Mouse (Mus musculus): ENCODE measurements around the gene Ptpn14. TPM values are rescaled to one million over a fixed set of nuclear protein-coding genes. Genes with fewer than 3 reads are reported as not detected.

Ptpn14 gene
- polyA plus RNA-seq, 1 experiment from 2014 or later: 11.0 TPM

- peak overlapping the region; percentile 73 to 74; a peak in 3 of 4 replicates for H3K27ac ChIP-seq (replicated peaks in 1 of 2; ENCODE audit: control insufficient read depth in 1 of 2, insufficient read depth in 1 of 2, low read depth in 2 of 2, low read length in 2 of 2)
- no peaks in the 10 kb centered on the region for H3K9me3 ChIP-seq (ENCODE audit: control insufficient read depth, low read length)
- H3K4me2 ChIP-seq (ENCODE audit: low read length): peak overlapping the region; percentile 40
- H3K36me3 ChIP-seq (ENCODE audit: control insufficient read depth, insufficient read depth, low read length): 0 out of 2 replicates have a peak, but pooled peaks cover 3% of the 10 kb centered on the region
- no peaks in the 10 kb centered on the region for H3K27me3 ChIP-seq (ENCODE audit: control insufficient read depth, insufficient read depth, low read length)
- WGBS: 57% methylated on average over 5 of the region's 5 CpGs
- H3K4me3 ChIP-seq (ENCODE audit: control insufficient read depth in 1 of 2, insufficient read depth in 1 of 2, low read depth in 1 of 2, low read length in 2 of 2): no peak overlapping the region
- H3K9ac ChIP-seq (ENCODE audit: low read length): peak overlapping the region; percentile 40; the same call in 1 of the 2 replicates
- H3K4me1 ChIP-seq (ENCODE audit: control insufficient read depth in 2 of 2, insufficient read depth in 2 of 2, low read length in 2 of 2): peaks cover 18 to 47% of the 10 kb centered on the region in 2 experiments
- no peak for ATAC-seq (ENCODE audit: insufficient number of reproducible peaks, insufficient read depth, low FRiP score, low read depth)
Measured at GRCm38 (mm10) chr1:189750233-189750632, 22.2 kb downstream of the Ptpn14 start.

DNA sequence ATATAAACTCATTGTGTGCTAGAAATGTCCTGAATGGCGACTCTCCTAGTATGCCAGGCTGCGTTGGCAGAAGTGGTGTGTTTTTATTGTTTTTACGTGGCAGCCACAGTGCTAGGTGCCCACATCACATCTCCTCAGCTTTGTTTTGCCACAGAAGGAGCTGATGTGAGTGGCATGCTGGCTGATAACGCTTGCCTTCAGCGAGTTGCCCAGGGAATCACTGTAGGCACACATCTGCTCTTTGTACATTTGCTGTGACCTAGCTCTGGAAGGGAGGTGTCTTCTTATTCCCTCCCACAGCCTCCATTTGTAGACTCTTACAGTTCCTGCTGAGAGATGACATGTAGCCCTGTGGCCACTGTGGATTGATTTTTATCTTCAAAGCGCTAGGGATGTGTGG, 24.2 kb downstream of the Ptpn14 start:
- no peak overlapping the region for H3K4me2 ChIP-seq (ENCODE audit: low read length)
- WGBS: 65% methylated on average over 6 of the region's 6 CpGs
- no peak for ATAC-seq (ENCODE audit: insufficient number of reproducible peaks, insufficient read depth, low FRiP score, low read depth)
- no peak overlapping the region for H3K27ac ChIP-seq (replicated peaks in 1 of 2; ENCODE audit: control insufficient read depth in 1 of 2, insufficient read depth in 1 of 2, low read depth in 2 of 2, low read length in 2 of 2)
- H3K9ac ChIP-seq (ENCODE audit: low read length): no peak overlapping the region
- H3K27me3 ChIP-seq (ENCODE audit: control insufficient read depth, insufficient read depth, low read length): no peaks in the 10 kb centered on the region
- H3K36me3 ChIP-seq (ENCODE audit: control insufficient read depth, insufficient read depth, low read length): 0 out of 2 replicates have a peak, but pooled peaks cover 3% of the 10 kb centered on the region
- H3K4me1 ChIP-seq (ENCODE audit: control insufficient read depth in 2 of 2, insufficient read depth in 2 of 2, low read length in 2 of 2): peaks cover 23 to 54% of the 10 kb centered on the region in 2 experiments
- no peak overlapping the region for H3K4me3 ChIP-seq (ENCODE audit: control insufficient read depth in 1 of 2, insufficient read depth in 1 of 2, low read depth in 1 of 2, low read length in 2 of 2)
- H3K9me3 ChIP-seq (ENCODE audit: control insufficient read depth, low read length): no peaks in the 10 kb centered on the region

DNA sequence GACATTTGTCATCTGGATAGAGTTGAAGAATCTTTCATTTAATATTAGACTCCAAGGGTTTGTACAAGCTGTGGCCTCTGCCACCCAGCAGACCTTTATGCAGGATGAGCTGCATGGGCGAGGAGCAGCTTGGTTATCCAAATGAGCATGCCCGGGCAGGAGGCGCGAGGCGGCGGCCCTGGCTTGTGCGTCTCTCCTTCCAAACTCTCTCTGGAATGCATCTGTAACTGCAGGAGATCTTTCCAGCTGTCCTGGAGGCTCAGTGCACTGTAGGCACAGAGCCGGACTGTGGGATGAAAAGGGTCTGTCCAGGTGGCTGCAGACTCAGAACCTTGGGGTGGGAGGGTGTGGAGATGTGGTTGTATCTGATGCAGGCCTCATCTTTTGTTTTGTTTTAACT, 27.0 kb downstream of the Ptpn14 start:
- WGBS: 51% methylated on average over 8 of the region's 8 CpGs
- H3K9ac ChIP-seq (ENCODE audit: low read length): no peak overlapping the region

GRCm38 (mm10) chr1:189756306-189757053, 28.4 kb downstream of the Ptpn14 start:
- peak overlapping the region; percentile 21 to 25; a peak in 3 of 4 replicates for H3K27ac ChIP-seq (replicated peaks in 1 of 2; ENCODE audit: control insufficient read depth in 1 of 2, insufficient read depth in 1 of 2, low read depth in 2 of 2, low read length in 2 of 2)
- no peak overlapping the region for H3K4me2 ChIP-seq (ENCODE audit: low read length)
- WGBS: 35% methylated on average over 19 of the region's 19 CpGs
- peak overlapping the region; percentile 44 for H3K9ac ChIP-seq (ENCODE audit: low read length)
- 0 out of 2 replicates have a peak, but pooled peaks cover 3% of the 10 kb centered on the region for H3K36me3 ChIP-seq (ENCODE audit: control insufficient read depth, insufficient read depth, low read length)
- no peaks in the 10 kb centered on the region for H3K27me3 ChIP-seq (ENCODE audit: control insufficient read depth, insufficient read depth, low read length)
- no peak overlapping the region for H3K4me3 ChIP-seq (ENCODE audit: control insufficient read depth in 1 of 2, insufficient read depth in 1 of 2, low read depth in 1 of 2, low read length in 2 of 2)
- no peaks in the 10 kb centered on the region for H3K9me3 ChIP-seq (ENCODE audit: control insufficient read depth, low read length)
- peaks cover 19 to 47% of the 10 kb centered on the region in 2 experiments for H3K4me1 ChIP-seq (ENCODE audit: control insufficient read depth in 2 of 2, insufficient read depth in 2 of 2, low read length in 2 of 2)
- ATAC-seq (ENCODE audit: insufficient number of reproducible peaks, insufficient read depth, low FRiP score, low read depth): no peak; the same call in 1 of the 2 replicates

More for the DNA sequence above, 27.0 kb downstream of the Ptpn14 start:
- Histone ChIP-seq H3K4me3 (ENCODE audit: control insufficient read depth in 1 of 2, insufficient read depth in 1 of 2, low read depth in 1 of 2, low read length in 2 of 2) (no peak overlapping the region), H3K4me1 (ENCODE audit: control insufficient read depth in 2 of 2, insufficient read depth in 2 of 2, low read length in 2 of 2) (peaks cover 20 to 44% of the 10 kb centered on the region in 2 experiments), H3K4me2 (ENCODE audit: low read length) (no peak overlapping the region), H3K27ac (replicated peaks in 1 of 2; ENCODE audit: control insufficient read depth in 1 of 2, insufficient read depth in 1 of 2, low read depth in 2 of 2, low read length in 2 of 2) (peak overlapping the region; percentile 34 to 41; a peak in 3 of 4 replicates), H3K9me3 (ENCODE audit: control insufficient read depth, low read length) (no peaks in the 10 kb centered on the region), H3K27me3 (ENCODE audit: control insufficient read depth, insufficient read depth, low read length) (no peaks in the 10 kb centered on the region), H3K36me3 (ENCODE audit: control insufficient read depth, insufficient read depth, low read length) (0 out of 2 replicates have a peak, but pooled peaks cover 3% of the 10 kb centered on the region)
- no peak for ATAC-seq (ENCODE audit: insufficient number of reproducible peaks, insufficient read depth, low FRiP score, low read depth)

DNA sequence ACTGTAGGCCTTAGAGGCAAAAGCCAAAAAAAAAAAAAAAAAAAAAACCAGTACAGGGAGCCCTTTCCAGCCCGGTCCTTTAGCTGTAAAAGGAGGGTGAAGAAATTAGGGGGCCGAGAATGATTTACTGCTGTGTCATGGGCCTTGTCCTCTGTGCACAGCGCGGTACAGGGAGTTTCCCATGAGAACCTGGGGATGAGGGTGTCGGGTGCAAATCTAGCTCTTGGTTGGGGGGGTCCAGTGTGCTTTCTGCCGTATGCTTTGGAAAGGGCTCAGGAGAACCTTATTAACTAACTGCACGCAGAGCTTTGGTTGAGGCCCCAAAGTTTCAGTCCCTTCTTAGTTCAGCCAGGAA, 29.0 kb downstream of the Ptpn14 start:
- ATAC-seq (ENCODE audit: insufficient number of reproducible peaks, insufficient read depth, low FRiP score, low read depth): no peak
- Histone ChIP-seq H3K9ac (ENCODE audit: low read length) (peak overlapping the region; percentile 44; the same call in 1 of the 2 replicates), H3K4me2 (ENCODE audit: low read length) (no peak overlapping the region), H3K27ac (replicated peaks in 1 of 2; ENCODE audit: control insufficient read depth in 1 of 2, insufficient read depth in 1 of 2, low read depth in 2 of 2, low read length in 2 of 2) (0 out of 4 replicates have a peak overlapping the region, but pooled peaks of 1 of the 2 experiments have one; percentile 21), H3K9me3 (ENCODE audit: control insufficient read depth, low read length) (no peaks in the 10 kb centered on the region), H3K4me3 (ENCODE audit: control insufficient read depth in 1 of 2, insufficient read depth in 1 of 2, low read depth in 1 of 2, low read length in 2 of 2) (no peak overlapping the region), H3K27me3 (ENCODE audit: control insufficient read depth, insufficient read depth, low read length) (no peaks in the 10 kb centered on the region), H3K4me1 (ENCODE audit: control insufficient read depth in 2 of 2, insufficient read depth in 2 of 2, low read length in 2 of 2) (peaks cover 22 to 51% of the 10 kb centered on the region in 2 experiments), H3K36me3 (ENCODE audit: control insufficient read depth, insufficient read depth, low read length) (0 out of 2 replicates have a peak, but pooled peaks cover 3% of the 10 kb centered on the region)
- 67% methylated on average over 7 of the region's 7 CpGs for WGBS

DNA sequence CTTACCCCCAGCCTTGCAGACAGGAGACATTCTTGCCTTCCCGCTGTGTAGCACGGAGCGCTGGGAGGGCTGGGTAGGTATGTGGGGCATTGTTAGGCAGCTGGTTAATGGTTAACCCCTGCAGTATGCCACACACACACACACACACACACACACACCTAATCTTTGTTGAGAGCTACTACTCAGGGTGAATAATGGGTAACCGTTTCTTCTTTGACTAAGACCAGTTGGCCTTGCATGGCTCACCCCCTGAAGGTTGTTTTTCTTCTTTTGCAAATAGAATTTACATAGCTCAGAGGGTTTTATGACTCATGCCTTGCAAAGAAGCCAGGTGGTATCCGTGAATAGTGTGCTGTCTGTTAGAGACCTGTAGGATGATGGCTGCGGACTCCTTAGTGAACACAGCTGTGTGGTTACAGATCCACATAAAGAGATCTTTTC, 33.5 kb downstream of the Ptpn14 start:
- no peak for ATAC-seq (ENCODE audit: insufficient number of reproducible peaks, insufficient read depth, low FRiP score, low read depth)
- no peaks in the 10 kb centered on the region for H3K27me3 ChIP-seq (ENCODE audit: control insufficient read depth, insufficient read depth, low read length)
- H3K36me3 ChIP-seq (ENCODE audit: control insufficient read depth, insufficient read depth, low read length): no peaks in the 10 kb centered on the region
- H3K9me3 ChIP-seq (ENCODE audit: control insufficient read depth, low read length): no peaks in the 10 kb centered on the region
- peaks cover 21 to 45% of the 10 kb centered on the region in 2 experiments for H3K4me1 ChIP-seq (ENCODE audit: control insufficient read depth in 2 of 2, insufficient read depth in 2 of 2, low read length in 2 of 2)
- WGBS: 23% methylated on average over 6 of the region's 6 CpGs
- no peak overlapping the region for H3K9ac ChIP-seq (ENCODE audit: low read length)
- H3K27ac ChIP-seq (replicated peaks in 1 of 2; ENCODE audit: control insufficient read depth in 1 of 2, insufficient read depth in 1 of 2, low read depth in 2 of 2, low read length in 2 of 2): no peak overlapping the region
- H3K4me3 ChIP-seq (ENCODE audit: control insufficient read depth in 1 of 2, insufficient read depth in 1 of 2, low read depth in 1 of 2, low read length in 2 of 2): no peak overlapping the region
- H3K4me2 ChIP-seq (ENCODE audit: low read length): no peak overlapping the region

DNA sequence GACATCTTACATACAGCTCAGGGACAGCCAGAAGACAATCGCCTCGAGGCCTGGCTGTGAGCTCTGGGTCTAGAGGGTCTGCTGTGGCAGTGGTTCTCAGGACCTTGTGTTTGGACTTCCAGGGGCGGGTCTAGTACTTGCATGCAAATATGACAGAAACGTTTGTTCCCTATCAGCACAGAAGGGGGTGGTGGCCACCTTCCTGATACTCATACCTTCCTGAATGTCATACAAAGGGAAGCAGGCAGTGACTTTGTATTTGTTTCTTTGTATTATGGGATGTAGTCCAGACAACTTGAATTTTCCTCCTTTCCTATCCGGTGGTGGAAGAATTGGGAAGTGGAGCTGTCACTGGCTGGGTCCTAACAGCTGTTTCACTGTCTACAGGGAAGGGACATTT, 36.2 kb downstream of the Ptpn14 start:
- Histone ChIP-seq H3K9ac (ENCODE audit: low read length) (no peak overlapping the region), H3K36me3 (ENCODE audit: control insufficient read depth, insufficient read depth, low read length) (no peaks in the 10 kb centered on the region), H3K9me3 (ENCODE audit: control insufficient read depth, low read length) (no peaks in the 10 kb centered on the region), H3K4me1 (ENCODE audit: control insufficient read depth in 2 of 2, insufficient read depth in 2 of 2, low read length in 2 of 2) (peaks cover 34 to 60% of the 10 kb centered on the region in 2 experiments), H3K27ac (replicated peaks in 1 of 2; ENCODE audit: control insufficient read depth in 1 of 2, insufficient read depth in 1 of 2, low read depth in 2 of 2, low read length in 2 of 2) (peak overlapping the region; percentile 12 to 32; a peak in 2 of 4 replicates), H3K4me2 (ENCODE audit: low read length) (no peak overlapping the region), H3K27me3 (ENCODE audit: control insufficient read depth, insufficient read depth, low read length) (no peaks in the 10 kb centered on the region), H3K4me3 (ENCODE audit: control insufficient read depth in 1 of 2, insufficient read depth in 1 of 2, low read depth in 1 of 2, low read length in 2 of 2) (no peak overlapping the region)
- no peak; the same call in 1 of the 2 replicates for ATAC-seq (ENCODE audit: insufficient number of reproducible peaks, insufficient read depth, low FRiP score, low read depth)
- 53% methylated on average over 5 of the region's 5 CpGs for WGBS

Measured in heart, embryonic 14.5 days (tissue).